Mouse (Mus musculus) cerebellum, adult 2 months (tissue): ENCODE results near the gene Gm45808.
"Not testable (repeated sequence)": the region's sequence is repeated elsewhere in the genome, so short reads cannot be mapped to it uniquely, and the experiment has no call there.

Source experiments
- CTCF ChIP-seq: fragments of 200-500 bp; IDR thresholded peaks from 2 replicates; pipeline ENCODE4 v1.5.1; 2011; ENCODE audit warnings: low read depth, mild to moderate bottlenecking, control low read depth, low read length, moderate library complexity, borderline replicate concordance; ENCODE audit not compliant: insufficient read depth
- POLR2A ChIP-seq: fragments of 200-500 bp; IDR thresholded peaks from 2 replicates; pipeline ENCODE4 v1.6.1; 2011; ENCODE audit warnings: low read length, control low read depth, borderline replicate concordance; ENCODE audit not compliant: insufficient read depth

GRCm38 (mm10) chr7:45480310-45480709 lies 6.3 kb downstream of the Gm45808 start:
- TF ChIP-seq POLR2A, CTCF: not testable (repeated sequence)
